Mouse (Mus musculus): ENCODE measurements around the gene Hcar2.

Hcar2 gene

DNA sequence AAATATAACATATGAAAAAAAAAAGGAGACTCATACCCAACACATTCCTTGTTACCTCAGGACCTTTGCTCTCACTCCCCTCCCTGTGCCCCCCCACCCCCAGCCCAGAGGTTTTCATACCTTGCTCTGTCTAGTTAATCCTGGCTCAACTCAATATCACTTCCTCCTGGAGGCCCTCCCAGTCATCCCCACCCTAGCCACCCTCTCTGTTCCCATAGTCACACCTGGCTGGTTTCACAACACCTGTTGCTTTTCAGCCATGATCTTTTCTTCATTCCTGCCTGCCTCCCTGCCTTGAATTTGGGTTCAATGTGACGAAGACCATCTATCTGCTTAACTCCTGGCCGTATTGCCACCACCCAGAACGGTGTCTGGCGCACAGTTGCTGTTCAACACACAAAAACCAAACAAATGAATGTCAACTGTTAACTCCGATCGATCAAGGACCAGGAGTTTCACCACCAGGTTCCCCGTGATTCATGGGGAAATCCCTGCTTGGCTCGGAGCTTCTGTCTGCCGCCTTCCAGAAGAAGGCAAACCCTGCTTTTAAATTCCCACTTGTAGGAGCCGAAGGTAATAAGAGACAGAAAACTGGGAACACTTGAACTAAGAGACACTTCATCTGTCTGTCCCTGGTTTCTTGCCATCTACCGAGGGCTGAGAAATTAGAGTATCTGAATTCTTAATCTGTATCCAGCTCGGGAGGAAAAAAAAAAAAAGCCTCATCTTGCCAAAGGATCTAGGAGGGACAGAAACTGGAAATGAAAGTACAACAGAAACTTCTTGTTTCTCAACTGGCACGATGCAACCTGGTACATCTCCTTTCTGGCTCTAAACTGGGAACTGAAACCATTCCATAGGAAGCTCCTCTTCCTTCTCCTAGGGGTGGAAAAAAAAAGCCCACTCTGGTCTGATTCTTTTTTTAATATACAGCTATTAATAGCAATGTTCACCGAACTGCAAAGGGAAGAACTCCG, 2.6 kb downstream of the Hcar2 start:
- DNase-seq (ENCODE audit: low spot score in 2 of 2), result no peak

DNA sequence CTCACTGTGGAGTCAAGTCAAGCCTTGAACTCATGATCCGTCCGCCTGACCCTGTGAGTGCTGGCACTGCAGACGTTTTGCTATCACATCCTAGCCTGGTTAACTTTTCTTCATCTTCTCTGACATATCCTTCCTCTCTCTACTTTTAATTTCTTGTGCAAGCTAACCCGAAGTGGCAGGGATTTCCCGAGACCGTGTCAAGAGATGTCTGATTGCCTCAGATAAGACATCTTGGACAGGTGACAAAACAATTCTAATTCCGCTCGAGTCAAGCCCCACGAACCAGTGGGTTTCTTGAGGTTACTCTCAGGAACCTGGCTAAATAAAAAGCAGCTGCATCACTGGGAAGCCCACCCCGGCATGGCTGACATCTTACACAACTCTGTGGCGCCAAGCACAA, 6.5 kb downstream of the Hcar2 start:
- DNase-seq (ENCODE audit: low spot score in 2 of 2), result no peak

DNA sequence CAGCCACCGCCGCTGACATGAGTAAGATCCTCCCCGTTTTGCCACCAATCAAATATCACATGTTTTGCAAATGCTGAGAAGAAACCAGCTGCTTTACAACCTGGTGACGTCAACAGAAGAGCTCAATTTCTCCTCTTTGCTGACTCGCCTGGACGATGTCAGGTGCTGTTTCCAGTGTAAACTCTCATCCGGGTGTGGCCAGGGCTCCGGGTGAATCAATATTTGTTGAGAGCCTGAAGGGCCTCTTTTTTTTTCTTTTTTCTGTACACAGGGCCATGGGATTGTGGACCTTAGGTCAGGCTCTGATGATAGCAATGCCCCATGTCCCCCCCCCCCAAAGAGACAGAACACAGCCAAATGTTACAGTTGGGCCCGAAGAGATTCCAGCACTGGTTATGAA, 10.8 kb downstream of the Hcar2 start:
- no peak for DNase-seq (ENCODE audit: low spot score in 2 of 2)

DNA sequence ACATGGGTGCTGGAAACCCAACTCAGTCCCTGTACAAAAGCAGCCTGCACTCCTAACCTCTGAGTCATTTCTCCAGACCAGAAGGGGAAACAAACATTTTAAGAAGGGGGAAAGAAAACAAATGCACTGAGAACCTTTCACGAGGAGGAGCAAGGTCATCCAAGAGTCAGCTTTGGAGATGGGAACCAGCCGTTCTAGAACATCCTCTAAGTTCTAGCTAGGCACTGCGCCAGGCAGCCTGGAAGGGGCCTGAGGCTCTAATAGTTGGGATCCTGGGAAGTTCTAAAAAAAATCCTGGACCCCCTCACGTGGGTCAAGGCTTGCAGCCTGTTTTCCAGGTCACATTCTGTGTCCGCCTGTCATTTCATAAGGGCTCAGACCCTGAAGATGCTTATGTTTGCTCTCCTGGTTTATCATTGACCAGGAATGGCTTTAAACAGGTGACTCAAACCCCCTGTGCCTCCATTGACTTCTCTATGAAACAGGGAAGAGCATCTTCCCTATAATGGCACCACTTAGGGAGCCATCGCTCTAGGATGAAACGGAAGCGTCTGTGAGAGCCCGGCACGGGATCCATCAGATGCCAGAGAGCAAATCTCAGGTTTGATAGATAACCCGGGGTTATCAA, 11.3 kb downstream of the Hcar2 start:
- DNase-seq (ENCODE audit: low spot score in 2 of 2), result no peak

DNA sequence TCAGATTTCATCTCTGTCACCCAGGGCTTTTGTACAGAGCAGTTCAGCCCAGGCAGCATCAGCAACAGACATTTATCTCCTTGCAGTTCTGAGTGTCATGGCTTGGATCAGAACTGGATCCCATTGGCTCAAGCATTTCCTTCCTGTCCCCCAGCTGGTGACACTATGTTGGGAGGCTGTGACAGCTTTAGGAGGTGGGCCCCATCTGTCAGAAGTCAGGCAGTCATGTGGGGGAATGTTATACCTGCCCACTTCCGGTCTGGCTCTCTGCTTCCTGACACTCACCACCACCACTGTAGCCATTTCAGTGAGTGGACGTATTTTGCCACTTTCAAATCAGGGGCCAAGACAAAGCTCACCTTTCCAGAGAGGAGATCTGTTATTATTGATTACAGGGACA, 13.9 kb downstream of the Hcar2 start:
- no peak for DNase-seq (ENCODE audit: low spot score in 2 of 2)

DNA sequence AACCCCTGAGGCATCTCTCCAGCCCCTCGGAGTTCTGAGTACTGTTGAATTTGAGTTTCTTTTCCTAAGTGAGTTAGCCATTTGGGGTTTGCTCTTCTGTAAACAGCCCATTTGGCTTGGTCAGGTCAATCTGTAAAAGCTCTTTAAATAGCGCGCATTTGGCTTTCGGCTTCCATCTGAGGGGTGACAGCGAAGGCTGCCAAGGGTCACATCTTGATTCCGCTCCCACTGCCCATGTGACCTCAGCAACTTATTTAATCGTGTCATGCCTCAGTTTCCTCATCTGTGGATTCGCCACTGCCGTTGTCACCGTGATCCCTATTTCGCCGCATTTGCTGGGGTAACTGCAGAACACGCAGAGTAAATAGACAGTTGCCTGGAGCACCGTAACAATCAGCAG, 21.0 kb downstream of the Hcar2 start:
- no peak for DNase-seq (ENCODE audit: low spot score in 2 of 2)

DNA sequence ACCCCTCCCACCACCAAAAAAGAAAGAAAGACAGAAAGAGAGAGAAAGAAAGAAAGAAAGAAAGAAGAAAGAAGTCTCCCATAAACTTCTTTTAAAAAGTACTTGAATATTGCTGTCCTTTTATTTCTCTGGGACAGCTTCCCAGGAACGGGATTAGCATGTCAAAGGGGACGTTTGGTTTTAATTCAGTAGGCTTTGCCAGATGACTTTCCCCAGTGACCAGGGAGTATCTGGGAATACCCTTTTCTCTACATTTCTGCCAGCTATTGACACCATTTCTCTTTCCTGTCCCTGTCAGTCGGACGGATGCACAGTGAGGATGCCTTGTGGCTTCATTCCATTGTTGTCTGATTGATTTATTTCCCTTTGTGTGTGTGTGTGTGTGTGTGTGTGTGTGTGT, 21.5 kb downstream of the Hcar2 start:
- DNase-seq (ENCODE audit: low spot score in 2 of 2), result no peak

DNA sequence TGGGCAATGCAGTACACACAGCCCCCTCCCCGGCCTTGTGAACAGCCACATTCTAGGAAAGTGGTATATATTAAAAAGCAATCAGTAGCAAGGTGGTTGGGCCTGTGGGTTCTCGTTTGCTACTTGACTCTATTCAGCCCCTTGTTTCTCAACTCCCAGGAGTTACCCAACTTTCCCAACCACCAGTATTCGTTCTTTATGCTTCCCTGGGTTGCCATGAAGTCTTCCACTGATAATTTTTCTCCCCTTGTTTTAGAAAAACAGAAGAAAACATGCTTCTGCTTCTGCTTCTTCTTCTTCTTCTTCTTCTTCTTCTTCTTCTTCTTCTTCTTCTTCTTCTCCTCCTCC, 22.4 kb downstream of the Hcar2 start:
- no peak for DNase-seq (ENCODE audit: low spot score in 2 of 2)

DNA sequence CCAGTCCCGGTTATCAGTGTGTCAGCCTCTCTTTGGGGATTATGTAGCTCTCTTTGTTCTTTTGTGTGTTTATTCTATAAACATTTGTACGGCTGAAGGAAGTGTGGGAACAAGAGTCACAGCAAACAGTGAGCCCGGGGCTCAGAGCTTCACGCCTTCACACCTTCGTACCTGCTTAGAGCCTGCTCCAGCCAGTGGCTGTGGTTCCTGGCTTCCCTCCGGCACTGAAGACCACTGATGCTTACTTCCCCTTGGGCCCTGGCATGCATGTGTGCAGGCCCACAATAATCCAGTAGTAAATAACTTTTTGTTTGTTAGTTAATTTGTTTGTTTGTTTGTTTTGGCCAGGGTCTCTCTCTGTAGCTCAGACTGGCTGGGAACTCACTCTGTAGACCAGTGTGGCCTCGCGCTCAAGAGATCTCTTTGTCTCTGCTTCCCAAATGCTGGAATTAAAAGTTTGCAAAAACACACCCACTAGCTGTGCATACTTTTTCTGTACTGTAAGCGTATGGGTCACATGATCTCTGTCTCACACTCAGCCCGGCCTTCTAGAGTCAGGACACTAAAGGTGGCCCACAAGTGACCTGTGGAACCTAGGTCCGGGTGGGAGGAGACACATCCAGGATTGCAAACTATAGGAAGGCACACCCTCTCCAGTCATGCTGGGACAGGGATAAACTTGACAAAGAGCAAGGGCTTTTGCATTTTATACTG, 22.9 kb downstream of the Hcar2 start:
- no peak for DNase-seq (ENCODE audit: low spot score in 2 of 2)

DNA sequence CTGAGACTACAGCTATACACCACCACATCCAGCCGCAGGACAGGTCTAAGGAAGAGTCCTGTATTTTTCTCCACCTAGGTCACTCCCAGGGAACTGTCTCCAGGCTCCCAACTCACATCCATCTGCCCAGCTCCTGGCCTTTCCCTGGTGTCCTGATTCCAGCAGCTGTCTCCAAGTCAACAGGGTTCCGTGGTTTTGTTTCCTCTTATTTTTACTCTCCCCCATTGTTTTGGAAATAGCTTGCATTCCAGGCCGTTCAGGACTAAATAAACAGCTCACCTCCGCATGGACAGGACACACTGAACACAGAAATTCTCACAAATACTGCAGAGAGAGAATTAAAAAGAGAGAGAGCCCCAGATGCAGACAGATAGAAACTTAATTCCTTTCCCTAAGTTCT, 27.9 kb downstream of the Hcar2 start:
- no peak for DNase-seq (ENCODE audit: low spot score in 2 of 2)

DNA sequence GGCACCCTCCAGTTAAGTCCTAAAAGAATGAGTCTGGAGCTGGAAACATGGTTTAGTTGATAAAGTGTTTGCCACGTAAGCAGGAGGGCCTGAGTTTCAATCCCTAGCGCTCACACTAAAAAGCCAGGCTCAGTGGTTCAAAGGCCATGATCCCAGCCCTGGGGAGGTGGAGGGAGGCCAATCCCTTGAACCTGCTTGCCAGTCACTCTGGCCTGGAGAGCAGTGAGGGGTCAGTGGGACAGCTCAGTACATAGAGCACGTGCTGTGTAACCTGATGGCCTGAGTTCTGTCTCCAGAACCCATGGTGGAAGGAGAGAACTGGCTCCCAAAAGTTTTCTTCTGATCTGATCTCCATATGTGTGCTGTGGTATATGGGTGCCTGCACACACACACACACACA, 30.5 kb downstream of the Hcar2 start:
- no peak for DNase-seq (ENCODE audit: low spot score in 2 of 2)

DNA sequence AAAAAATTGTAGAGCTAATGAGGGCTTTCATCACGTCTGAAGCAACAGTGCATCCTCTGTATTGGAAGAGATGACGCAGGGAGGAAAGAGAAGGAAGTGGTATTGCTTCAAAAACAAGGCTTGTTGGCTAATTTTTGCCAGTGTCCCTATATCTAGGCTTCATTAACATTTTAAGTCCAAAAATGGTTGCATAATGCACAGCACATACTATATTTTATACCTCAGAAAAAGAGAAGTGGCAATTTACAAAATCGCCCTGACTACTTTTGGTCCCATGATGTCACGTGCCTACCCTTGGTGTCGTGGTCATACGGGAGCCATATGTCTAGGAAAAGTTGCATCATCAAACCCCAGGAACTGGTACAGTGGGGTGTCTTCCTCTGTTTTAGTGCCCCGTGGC, 33.0 kb downstream of the Hcar2 start:
- DNase-seq (ENCODE audit: low spot score in 2 of 2), result no peak

DNA sequence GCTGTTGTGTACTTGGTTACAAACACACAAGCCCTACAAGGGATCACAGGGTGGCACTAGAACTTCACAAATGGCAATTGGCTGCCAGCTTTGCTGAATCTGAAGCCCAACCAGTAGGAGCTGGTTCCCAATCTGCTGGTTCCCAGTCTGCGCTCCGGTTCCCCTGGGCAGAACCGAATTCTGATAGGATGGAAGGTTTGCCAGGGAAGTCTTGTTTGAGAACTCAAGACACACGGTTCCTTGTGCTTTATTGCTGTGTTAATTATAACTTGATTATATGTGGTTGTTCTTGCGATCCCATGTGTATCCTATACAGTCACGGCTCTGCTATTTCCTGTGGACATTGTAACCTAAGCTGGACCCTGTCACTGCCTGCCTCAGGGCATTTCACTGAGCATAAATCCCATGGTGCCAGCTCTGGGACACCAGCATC, 37.6 kb downstream of the Hcar2 start:
- DNase-seq (ENCODE audit: low spot score in 2 of 2), result peak in 1 of 2 experiments; percentile 30

DNA sequence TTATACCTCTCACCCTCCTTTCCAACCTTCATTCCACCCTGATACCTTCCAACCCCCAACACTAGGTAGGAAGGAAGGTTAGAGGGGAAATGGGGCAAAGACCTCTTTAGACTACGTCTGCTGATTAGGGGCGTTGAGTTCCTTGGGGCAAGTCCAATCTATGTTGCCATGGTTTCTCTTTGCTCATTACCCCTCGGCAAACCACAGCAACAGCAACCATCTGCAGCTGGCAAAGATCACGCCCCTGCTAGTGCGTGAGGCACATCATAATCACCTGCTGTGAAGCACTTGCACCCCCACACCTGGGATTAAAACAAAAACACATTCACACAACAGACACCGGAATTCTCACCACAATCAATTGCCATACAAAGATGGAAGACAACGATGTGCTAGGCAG, 42.6 kb downstream of the Hcar2 start:
- DNase-seq (ENCODE audit: low spot score in 2 of 2), result no peak

DNA sequence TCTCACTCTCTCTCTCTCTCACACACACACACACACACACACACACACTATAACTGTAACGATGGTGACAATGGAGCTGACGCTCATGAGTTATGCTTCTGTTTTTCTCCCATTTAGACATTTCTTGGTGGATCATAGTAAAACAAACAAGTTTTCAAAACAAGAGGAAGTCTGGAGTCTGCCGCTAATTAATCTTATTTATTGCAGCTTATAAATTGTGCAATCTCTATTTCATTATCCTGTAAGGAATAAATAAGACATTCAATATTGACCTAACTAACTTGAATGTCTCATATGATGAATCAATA, 44.1 kb downstream of the Hcar2 start:
- no peak for DNase-seq (ENCODE audit: low spot score in 2 of 2)

DNA sequence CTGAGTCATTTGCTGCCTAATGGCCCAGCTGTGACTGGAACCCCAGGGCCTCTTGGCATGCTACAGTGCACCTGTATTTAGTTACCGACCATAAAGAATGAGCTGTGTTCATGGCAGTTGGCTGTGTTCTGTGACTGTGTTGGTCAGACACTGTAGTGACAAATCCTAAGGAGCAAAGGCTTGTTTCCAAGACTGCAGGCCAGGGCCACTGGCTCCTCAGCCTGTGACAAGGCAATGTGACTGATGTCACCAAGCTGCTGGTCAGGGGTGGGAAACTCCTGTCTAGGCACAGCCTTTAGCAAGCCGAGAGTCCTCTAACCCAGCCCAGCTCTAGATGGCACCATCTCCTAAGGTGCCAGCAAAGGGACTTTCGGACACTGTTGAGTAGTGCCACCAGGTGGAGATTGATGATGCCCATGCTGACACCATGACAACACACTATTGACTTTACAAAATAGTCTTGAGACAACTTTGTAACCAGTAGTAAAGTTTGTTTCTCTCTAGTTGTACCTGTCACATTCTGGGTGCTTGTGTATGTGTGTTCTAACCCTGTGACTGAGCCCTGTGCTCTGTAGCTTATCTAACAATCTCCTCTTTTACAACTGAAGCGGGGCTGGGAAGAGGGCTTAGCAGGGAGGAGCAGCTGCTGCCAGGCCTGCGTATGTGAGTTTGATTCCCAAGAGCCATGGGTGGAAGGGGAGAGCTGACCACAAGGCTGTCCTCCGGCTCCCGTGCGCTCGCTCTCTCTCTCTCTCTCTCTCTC, 44.6 kb downstream of the Hcar2 start:
- DNase-seq (ENCODE audit: low spot score in 2 of 2), result no peak

DNA sequence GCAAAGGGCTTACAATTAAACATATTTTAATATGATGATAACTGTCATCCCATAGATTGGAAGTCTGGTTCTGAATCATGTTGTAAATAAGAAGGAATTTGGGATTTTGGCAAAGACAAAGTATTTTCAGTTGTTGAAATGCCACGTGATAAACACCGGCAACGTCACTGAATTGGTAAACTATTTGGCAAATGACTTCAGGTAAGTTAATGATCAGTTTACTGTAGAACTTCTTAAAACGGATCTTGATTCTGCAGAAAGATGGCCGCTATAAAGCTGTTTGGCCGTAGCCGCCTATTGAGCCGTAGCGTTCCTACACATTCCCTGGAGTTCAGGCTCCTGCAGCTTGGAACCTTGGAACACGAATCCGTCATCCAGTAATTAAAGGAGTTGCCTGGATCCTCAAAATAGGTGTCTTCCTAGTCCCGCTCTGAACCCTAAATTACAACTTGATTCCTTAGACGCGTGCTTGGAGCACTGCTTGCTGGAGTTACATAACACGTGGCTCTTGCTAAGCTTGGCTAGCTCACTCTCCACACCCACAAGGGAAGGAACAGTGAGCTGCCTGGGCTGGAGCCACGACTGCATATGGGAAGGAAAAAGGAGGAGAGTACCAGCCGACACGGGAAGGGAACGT, 46.2 kb downstream of the Hcar2 start:
- peak; percentile 21 to 24 for DNase-seq (ENCODE audit: low spot score in 2 of 2)

DNA sequence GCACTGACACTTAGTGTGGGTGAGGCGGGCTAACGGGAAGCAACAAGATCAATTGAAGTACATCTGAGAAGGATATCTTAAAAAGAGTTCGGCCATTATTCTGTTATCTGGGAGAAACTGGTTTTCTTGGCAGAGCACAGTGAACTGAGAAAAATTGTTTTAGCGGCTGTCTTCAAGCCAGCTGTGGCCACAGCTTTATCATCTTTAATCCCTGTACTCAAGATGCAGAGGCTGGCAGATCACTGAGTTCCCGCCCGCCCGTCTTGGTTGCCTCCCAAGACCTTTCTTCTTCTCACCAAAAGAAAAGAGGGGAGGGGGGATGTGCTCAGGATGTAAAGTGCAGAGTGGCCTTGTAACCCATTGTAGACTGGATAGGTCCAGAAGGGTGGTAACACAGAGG, 48.4 kb downstream of the Hcar2 start:
- DNase-seq (ENCODE audit: low spot score in 2 of 2), result no peak

All from frontal cortex, postnatal 14 days (tissue).